In genomic region chr9:66007603-66008202, GRCm38 (mm10) we compare ENCODE assay signal across 14 mouse cellular contexts. TPM values are rescaled to one million over a fixed set of nuclear protein-coding genes. Genes with fewer than 3 reads are reported as not detected.
DNase-seq lines count a peak whose midpoint lies in the region; ATAC-seq lines count a peak whose summit lies in the region.
"Had no signal": no experiment of that assay in that cellular context is flagged by ENCODE, and none has a peak within 500 bp of the region (broad histone marks: within the 10 kb centered on the region; RNA-seq: fewer than 3 reads in every experiment).

No protein-coding gene starts in this region.

- no peak for ATAC-seq in forebrain, embryonic 12.5 days (ENCODE audit: low FRiP score)
- ATAC-seq in forebrain, embryonic 11.5 days (replicated peaks; ENCODE audit: low FRiP score): no peak

- no peaks in the 10 kb centered on the region for H3K27me3 ChIP-seq in forebrain, embryonic 12.5 days
- H3K27me3 ChIP-seq in forebrain, embryonic 11.5 days (ENCODE audit: control insufficient read depth, insufficient read depth, low read length): no peaks in the 10 kb centered on the region
- H3K27me3 ChIP-seq: heart, embryonic 12.5 days; liver, embryonic 15.5 days had no signal

- WGBS in forebrain, embryonic 12.5 days: 75% methylated on average over 7 of the region's 7 CpGs
- WGBS in forebrain, embryonic 11.5 days: 88% methylated on average over 7 of the region's 7 CpGs

- H3K9me3 ChIP-seq in forebrain, embryonic 12.5 days: no peaks in the 10 kb centered on the region
- no peaks in the 10 kb centered on the region for H3K9me3 ChIP-seq in forebrain, embryonic 11.5 days (ENCODE audit: control insufficient read depth, low read length)
- H3K9me3 ChIP-seq: heart, embryonic 12.5 days; liver, embryonic 15.5 days had no signal

- H3K4me1 ChIP-seq in forebrain, embryonic 12.5 days: no peaks in the 10 kb centered on the region
- no peaks in the 10 kb centered on the region for H3K4me1 ChIP-seq in forebrain, embryonic 11.5 days (replicated peaks; ENCODE audit: control insufficient read depth, insufficient read depth, low read length)
- H3K4me1 ChIP-seq: heart, embryonic 12.5 days; liver, embryonic 15.5 days had no signal

- H3K4me2 ChIP-seq in forebrain, embryonic 12.5 days: no peak overlapping the region
- H3K4me2 ChIP-seq in forebrain, embryonic 11.5 days (ENCODE audit: low read depth, low read length, severe bottlenecking): no peak overlapping the region
- H3K4me2 ChIP-seq: heart, embryonic 12.5 days; liver, embryonic 15.5 days had no signal

- no peak overlapping the region for H3K4me3 ChIP-seq in forebrain, embryonic 12.5 days (replicated peaks)
- no peak overlapping the region for H3K4me3 ChIP-seq in forebrain, embryonic 11.5 days (ENCODE audit: low read depth, low read length)
- H3K4me3 ChIP-seq: gastrocnemius, adult 2 months; heart, embryonic 12.5 days; liver, embryonic 15.5 days had no signal

- H3K36me3 ChIP-seq in forebrain, embryonic 12.5 days (replicated peaks): peaks cover 29% of the 10 kb centered on the region
- no peaks in the 10 kb centered on the region for H3K36me3 ChIP-seq in forebrain, embryonic 11.5 days (ENCODE audit: control insufficient read depth, insufficient read depth, low read length)

- 0 out of 2 replicates have a peak overlapping the region, but pooled peaks have one; percentile 13 for H3K27ac ChIP-seq in forebrain, embryonic 12.5 days
- H3K27ac ChIP-seq in forebrain, embryonic 11.5 days (ENCODE audit: low read depth, low read length): no peak overlapping the region
- H3K27ac ChIP-seq: gastrocnemius, adult 2 months; liver, embryonic 15.5 days had no signal

- H3K9ac ChIP-seq in forebrain, embryonic 12.5 days: no peak overlapping the region
- H3K9ac ChIP-seq in forebrain, embryonic 11.5 days (ENCODE audit: low read length): no peak overlapping the region
- H3K9ac ChIP-seq: heart, embryonic 12.5 days; liver, embryonic 15.5 days had no signal

- DNase-seq in forebrain, embryonic 11.5 days (ENCODE audit: low spot score): no peak
- peak; percentile 47 for DNase-seq in cerebellum, adult 11-12 months
- DNase-seq in frontal cortex, postnatal 25 days (ENCODE audit: low spot score in 2 of 2): peak; percentile 13 to 44
- peak; percentile 27 to 70 for DNase-seq in left cerebral cortex, adult 8-10 months (ENCODE audit: low spot score in 2 of 2)
- no peak for DNase-seq in ovary, postnatal 36 days (ENCODE audit: low spot score)
- DNase-seq in ovary, adult 18-20 months (ENCODE audit: low spot score): no peak
- no peak for DNase-seq in MN1 (ENCODE audit: low spot score)
- DNase-seq: gastrocnemius, adult 2 months; kidney, adult 18-20 months; lung, postnatal 4 days; thymus, postnatal 4 days had no signal

RNA-seq across cellular contexts. Expression of gene Ppib, which starts 52.3 kb away (rescaled TPM):
- 339 and 361 TPM in 2 replicates for polyA plus RNA-seq in forebrain, embryonic 12.5 days (2016; fragmentation: Nextera tagmentation; extraction: Ambion mirVana)
- 401 and 416 TPM in 2 replicates for polyA plus RNA-seq in forebrain, embryonic 11.5 days (2014; fragmentation: Nextera tagmentation; extraction: Ambion mirVana)
- 100 to 1,000 TPM; 147 to 175 (median 159) TPM for total RNA-seq in left cerebral cortex, adult 8-10 months (2022)

Comparison
In these comparisons a context has a peak if more than half of its experiments do, and no peak if none do; other contexts are left out.
1. DNase-seq: peak in cerebellum, adult 11-12 months (single experiment), frontal cortex, postnatal 25 days (2 of 2) and left cerebral cortex, adult 8-10 months (2 of 2); none in forebrain, embryonic 11.5 days (single experiment), ovary, postnatal 36 days (single experiment), ovary, adult 18-20 months (single experiment) and MN1 (single experiment).